Mouse (Mus musculus) cerebellum, adult 2 months (tissue): ENCODE results near the gene Prrg2. TPM values are rescaled to one million over a fixed set of nuclear protein-coding genes. Genes with fewer than 3 reads are reported as not detected.
A peak's percentile ranks its signal among the peaks of the same experiment; 100 is the strongest.
"Not testable (repeated sequence)": the region's sequence is repeated elsewhere in the genome, so short reads cannot be mapped to it uniquely, and the experiment has no call there.

ENCODE experiments used
- DNase-seq, 2 experiments: peaks; one replicate each; pipeline ENCODE4 v3.0.0; 2021
- H3K27ac ChIP-seq: fragments of 200-500 bp; 2 replicates; pipeline ENCODE4 v1.5.1; 2012; ENCODE audit warnings: low read length, control low read depth, inconsistent platforms; ENCODE audit not compliant: insufficient read depth
- H3K27me3 ChIP-seq: fragments of 200-500 bp; 2 replicates; pipeline ENCODE4 v1.6.1; 2012; ENCODE audit warnings: inconsistent platforms, mild to moderate bottlenecking, low read length, moderate library complexity; ENCODE audit not compliant: control insufficient read depth, insufficient read depth
- H3K4me1 ChIP-seq: fragments of 200-500 bp; 2 replicates; pipeline ENCODE4 v1.6.1; 2011; ENCODE audit warnings: low read length; ENCODE audit not compliant: control insufficient read depth, insufficient read depth
- H3K4me3 ChIP-seq: fragments of 200-500 bp; replicated peaks from 2 replicates; pipeline ENCODE3; 2011; ENCODE audit warnings: mild to moderate bottlenecking, low read depth, low read length, control low read depth; ENCODE audit not compliant: insufficient read depth
- CTCF ChIP-seq: fragments of 200-500 bp; IDR thresholded peaks from 2 replicates; pipeline ENCODE4 v1.5.1; 2011; ENCODE audit warnings: low read depth, mild to moderate bottlenecking, control low read depth, low read length, moderate library complexity, borderline replicate concordance; ENCODE audit not compliant: insufficient read depth
- POLR2A ChIP-seq: fragments of 200-500 bp; IDR thresholded peaks from 2 replicates; pipeline ENCODE4 v1.6.1; 2011; ENCODE audit warnings: low read length, control low read depth, borderline replicate concordance; ENCODE audit not compliant: insufficient read depth
- WGBS: fragments of 180-500 bp; shearing (Covaris S2); methylation state at CpG from one replicate; pipeline ENCODE4 v1.1.7; 2018; 5-methylcytosine and 5-hydroxymethylcytosine counted together
- polyA plus RNA-seq: library from polyadenylated mRNA; depleted of rRNA; stranded (reverse); fragments of >200 nt; gene quantifications from 2 replicates; pipeline ENCODE4 v1.2.3, GENCODE M21; 2012

The Prrg2 gene
- polyA plus RNA-seq, 1 experiment: 23.7 TPM

DNA sequence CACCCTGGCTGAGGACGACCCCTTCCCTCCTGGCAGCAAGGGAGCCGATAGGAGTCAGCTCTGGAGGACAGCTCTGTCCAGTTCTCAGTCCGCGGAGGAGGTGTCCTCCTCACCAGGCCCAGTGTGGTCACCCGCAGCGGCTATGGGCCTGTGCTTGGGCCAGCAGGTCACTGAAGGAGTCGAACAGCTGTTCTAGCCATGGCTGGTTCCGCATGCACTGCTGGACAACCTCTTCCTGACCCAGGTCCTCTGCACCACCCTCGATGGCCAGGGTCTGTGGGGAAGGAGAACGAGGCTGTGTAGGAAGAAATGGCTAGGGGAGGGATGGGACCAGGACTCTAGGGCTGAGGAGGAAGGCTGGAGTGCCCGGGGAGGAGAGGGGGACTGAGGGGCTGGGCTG is 34.1 kb downstream of the Prrg2 start:
- no peak for DNase-seq
- peaks cover 21% of the 10 kb centered on the region for H3K4me1 ChIP-seq
- TF ChIP-seq CTCF (no peak), POLR2A (no peak)
- no peak overlapping the region for H3K27ac ChIP-seq
- 90% methylated on average over 11 of the region's 11 CpGs for WGBS
- H3K4me3 ChIP-seq: no peak overlapping the region
- H3K27me3 ChIP-seq: no peaks in the 10 kb centered on the region

DNA sequence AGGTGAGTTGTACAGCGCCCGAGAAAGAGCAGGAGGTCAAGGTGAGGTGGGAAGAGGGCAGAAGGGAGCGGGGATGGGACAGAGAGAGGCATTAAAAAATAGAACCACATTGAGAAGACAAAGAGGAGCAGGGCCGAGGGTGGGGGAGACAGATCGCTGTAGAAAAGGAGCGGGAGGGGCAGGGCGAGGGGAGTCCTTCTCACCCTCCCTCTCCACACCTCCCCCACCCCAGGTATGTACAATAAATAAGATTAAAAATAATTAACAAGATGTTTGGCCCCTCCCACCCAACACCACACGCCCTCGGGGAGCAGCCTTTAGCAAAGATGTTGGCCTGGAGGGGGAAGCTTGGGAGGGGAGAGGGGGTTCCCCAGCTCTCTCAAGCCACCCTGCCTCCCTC is 34.7 kb downstream of the Prrg2 start:
- H3K4me1 ChIP-seq: peaks cover 21% of the 10 kb centered on the region
- WGBS: 91% methylated on average over 9 of the region's 9 CpGs
- DNase-seq: no peak
- no peak overlapping the region for H3K4me3 ChIP-seq
- no peaks in the 10 kb centered on the region for H3K27me3 ChIP-seq
- TF ChIP-seq POLR2A (no peak), CTCF (no peak)
- no peak overlapping the region for H3K27ac ChIP-seq

DNA sequence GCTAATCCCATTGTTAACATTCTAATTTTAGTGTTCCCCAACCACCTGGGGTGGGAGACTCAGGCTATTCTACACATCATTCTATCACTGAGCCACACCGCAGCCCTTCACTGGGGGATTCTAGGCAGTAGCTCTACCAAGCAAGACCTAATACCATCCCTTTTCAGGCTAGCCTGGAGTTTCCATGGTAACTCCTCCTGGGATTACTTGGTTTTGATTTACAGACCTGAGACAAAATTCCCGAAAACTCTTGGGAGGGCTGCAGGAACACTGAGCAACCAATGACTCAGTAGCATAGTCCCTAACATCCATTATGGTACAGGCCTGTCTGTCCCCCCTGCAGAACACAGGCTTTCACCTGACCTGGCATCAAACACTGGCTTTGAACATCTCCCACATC is 36.2 kb downstream of the Prrg2 start:
- TF ChIP-seq POLR2A (no peak), CTCF (no peak)
- no peaks in the 10 kb centered on the region for H3K27me3 ChIP-seq
- DNase-seq: no peak
- no peak overlapping the region for H3K4me3 ChIP-seq
- WGBS: 65% methylated on average over 2 of the region's 2 CpGs
- H3K4me1 ChIP-seq: peaks cover 21% of the 10 kb centered on the region
- H3K27ac ChIP-seq: 0 out of 2 replicates have a peak overlapping the region, but pooled peaks have one; percentile 29

DNA sequence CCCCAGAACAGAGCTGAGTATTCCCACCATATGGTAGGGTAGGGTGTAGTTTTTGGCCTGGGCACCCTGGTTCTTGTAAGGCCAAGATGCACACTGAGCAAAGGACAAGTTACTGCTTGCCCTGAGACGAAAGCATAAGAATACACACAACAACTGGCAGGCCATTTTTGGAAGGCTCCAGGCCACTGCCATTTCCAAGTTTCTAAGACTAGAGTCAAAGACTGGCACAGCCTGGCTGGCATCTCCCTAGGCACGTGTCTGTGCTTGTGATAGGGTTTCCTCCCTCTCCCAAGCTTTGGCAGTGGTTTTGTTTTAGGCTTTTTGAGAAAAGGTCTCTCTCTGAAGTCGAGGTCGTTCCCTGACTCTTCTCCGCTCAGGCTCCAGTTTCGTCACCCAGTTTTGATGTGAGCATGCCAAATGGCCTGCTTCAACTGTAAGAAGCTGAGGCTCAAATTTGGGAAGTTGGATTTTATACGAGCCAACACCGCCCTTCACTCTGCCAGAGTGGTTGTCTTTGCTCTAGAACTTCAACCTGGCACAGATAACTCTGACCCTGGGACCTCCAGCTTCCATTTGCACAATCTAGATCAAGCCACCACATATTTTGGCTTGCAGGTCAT is 36.8 kb downstream of the Prrg2 start:
- Histone ChIP-seq H3K27ac (peak overlapping the region; percentile 29), H3K4me3 (no peak overlapping the region), H3K27me3 (no peaks in the 10 kb centered on the region), H3K4me1 (peaks cover 21% of the 10 kb centered on the region)
- peak in 1 of 2 experiments; percentile 25 for DNase-seq
- TF ChIP-seq CTCF (no peak), POLR2A (no peak)
- 55% methylated on average over 8 of the region's 8 CpGs for WGBS

DNA sequence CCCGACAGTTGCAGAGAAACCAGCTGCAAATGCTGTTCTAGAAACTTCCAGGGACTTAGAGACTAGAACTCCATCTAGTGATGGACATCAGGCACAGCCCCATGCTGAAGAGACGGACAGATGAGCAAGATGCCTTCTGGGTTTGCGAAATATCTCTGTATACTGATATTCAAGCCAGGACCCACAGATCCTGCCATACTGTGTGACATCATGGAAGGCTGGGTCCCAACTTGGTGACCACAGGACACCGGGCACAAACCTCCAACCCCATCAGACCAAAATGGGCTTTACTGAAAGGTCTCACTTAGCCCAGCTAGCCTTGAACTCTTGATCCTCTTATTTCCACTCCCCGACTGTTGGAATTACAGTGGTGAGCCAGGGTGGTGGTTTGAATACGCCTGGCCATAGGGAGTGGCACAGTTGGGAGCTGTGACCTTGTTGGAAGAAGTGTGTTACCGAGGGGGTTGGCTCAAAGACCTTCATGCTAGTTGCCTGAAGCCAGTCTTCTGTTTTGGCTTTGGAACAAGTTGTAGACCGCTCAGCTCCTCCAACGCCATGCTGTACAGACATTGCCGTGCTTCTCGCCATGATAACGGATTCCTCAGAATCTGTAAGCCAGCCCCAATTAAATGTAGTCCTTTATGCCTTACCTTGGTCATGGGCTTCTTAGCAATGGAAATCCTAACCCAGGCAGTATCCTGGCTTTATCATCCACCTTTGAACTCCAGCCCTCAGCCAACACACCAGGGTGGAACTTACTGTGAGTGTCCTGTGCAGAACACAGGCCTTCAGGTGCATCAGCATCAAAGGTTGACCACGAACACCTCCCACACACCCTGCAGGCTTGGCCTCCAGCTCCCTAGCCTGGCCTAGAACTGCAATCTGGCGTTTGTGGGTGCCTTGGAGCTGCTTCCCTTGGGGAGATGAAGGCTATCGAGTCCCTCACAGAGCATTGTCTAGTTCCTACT is 37.9 kb downstream of the Prrg2 start:
- Histone ChIP-seq H3K27ac (peak overlapping the region; percentile 29), H3K27me3 (no peaks in the 10 kb centered on the region), H3K4me1 (peaks cover 21% of the 10 kb centered on the region), H3K4me3 (no peak overlapping the region)
- 67% methylated on average over 15 of the region's 15 CpGs for WGBS
- no peak for DNase-seq
- TF ChIP-seq POLR2A (no peak), CTCF (no peak)

DNA sequence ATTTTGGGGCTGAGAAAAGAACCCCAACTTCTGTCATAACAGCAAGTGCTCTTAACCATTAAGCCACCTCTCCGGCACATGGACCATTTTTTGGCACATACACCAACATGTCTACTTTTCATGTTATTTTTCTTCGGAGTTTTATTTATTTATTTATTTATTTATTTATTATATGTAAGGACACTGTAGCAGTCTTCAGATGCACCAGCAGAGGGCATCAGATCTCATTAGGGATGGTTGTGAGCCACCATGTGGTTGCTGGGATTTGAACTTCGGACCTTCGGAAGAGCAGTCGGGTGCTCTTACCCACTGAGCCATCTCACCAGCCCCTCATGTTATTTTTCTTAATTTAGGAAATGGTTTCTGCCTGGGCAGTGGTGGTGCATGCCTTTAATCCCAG is 38.8 kb downstream of the Prrg2 start:
- peak; percentile 24; the same call in 1 of the 2 replicates for TF ChIP-seq CTCF
- not testable (repeated sequence) for H3K4me3 ChIP-seq, DNase-seq, H3K27me3 ChIP-seq, H3K27ac ChIP-seq
- 72% methylated on average over 5 of the region's 5 CpGs for WGBS
- peaks cover 21% of the 10 kb centered on the region for H3K4me1 ChIP-seq

DNA sequence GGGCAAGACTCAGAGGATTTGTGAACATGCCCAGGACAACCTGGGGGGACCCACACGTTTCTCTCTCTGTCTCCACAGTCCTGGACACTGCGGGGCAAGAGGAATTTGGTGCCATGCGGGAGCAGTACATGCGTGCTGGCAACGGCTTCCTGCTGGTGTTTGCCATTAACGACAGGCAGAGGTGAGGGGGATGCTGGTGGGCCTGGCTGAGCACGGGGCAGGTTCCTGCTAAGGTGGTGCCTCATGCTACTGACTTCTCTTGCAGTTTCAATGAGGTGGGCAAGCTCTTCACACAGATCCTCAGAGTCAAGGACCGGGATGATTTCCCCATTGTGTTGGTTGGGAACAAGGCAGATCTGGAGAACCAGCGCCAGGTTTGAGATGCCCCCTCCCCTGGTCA is 42.3 kb downstream of the Prrg2 start:
- peak in 1 of 2 experiments; percentile 5 for DNase-seq
- no peaks in the 10 kb centered on the region for H3K27me3 ChIP-seq
- no peak for TF ChIP-seq POLR2A
- TF ChIP-seq CTCF: no peak
- no peak overlapping the region for H3K27ac ChIP-seq
- 69% methylated on average over 9 of the region's 9 CpGs for WGBS
- no peak overlapping the region for H3K4me3 ChIP-seq
- H3K4me1 ChIP-seq: peaks cover 11% of the 10 kb centered on the region
